Mouse (Mus musculus) liver, embryonic 12.5 days (tissue): ENCODE measurements around the gene As3mt. TPM values are rescaled to one million over a fixed set of nuclear protein-coding genes. Genes with fewer than 3 reads are reported as not detected.
"Not testable (repeated sequence)": the region's sequence is repeated elsewhere in the genome, so short reads cannot be mapped to it uniquely, and the experiment has no call there.

Experiments used
- ATAC-seq: fragments of 200-750 bp; cut with Nextera tagmentation; 2 replicates; pipeline ENCODE4 v1.8.0; 2017; ENCODE audit warnings: moderate number of reproducible peaks, mild to moderate bottlenecking, moderate library complexity
- H3K27ac ChIP-seq: fragments of 300-500 bp; sonication (generic); 2 replicates; pipeline ENCODE4 v1.5.1; 2016; ENCODE audit warnings: mild to moderate bottlenecking
- H3K27me3 ChIP-seq: fragments of 300-500 bp; sonication (generic); replicated peaks from 2 replicates; pipeline ENCODE4 v1.6.1; 2016; ENCODE audit warnings: mild to moderate bottlenecking, moderate library complexity
- H3K36me3 ChIP-seq: fragments of 300-500 bp; sonication (generic); 2 replicates; pipeline ENCODE4 v1.6.1; 2016; ENCODE audit warnings: mild to moderate bottlenecking, moderate library complexity
- H3K4me1 ChIP-seq: fragments of 300-500 bp; sonication (generic); 2 replicates; pipeline ENCODE4 v1.6.1; 2016
- H3K4me2 ChIP-seq: fragments of 300-500 bp; sonication (generic); 2 replicates; pipeline ENCODE4 v1.6.1; 2016; ENCODE audit warnings: mild to moderate bottlenecking, moderate library complexity
- H3K4me3 ChIP-seq: fragments of 300-500 bp; sonication (generic); 2 replicates; pipeline ENCODE4 v1.5.1; 2016; ENCODE audit warnings: mild to moderate bottlenecking, moderate library complexity
- H3K9ac ChIP-seq: fragments of 300-500 bp; sonication (generic); 2 replicates; pipeline ENCODE4 v1.6.1; 2016; ENCODE audit warnings: mild to moderate bottlenecking, moderate library complexity
- H3K9me3 ChIP-seq: fragments of 300-500 bp; sonication (generic); replicated peaks from 2 replicates; pipeline ENCODE4 v1.6.1; 2016; ENCODE audit warnings: mild to moderate bottlenecking, moderate library complexity
- WGBS: fragments of 180-500 bp; shearing (Covaris S2); methylation state at CpG from one replicate; pipeline ENCODE4 v1.1.7; 2016; ENCODE audit not compliant: insufficient replicate concordance; 5-methylcytosine and 5-hydroxymethylcytosine counted together
- polyA plus RNA-seq: library from polyadenylated mRNA; unstranded; fragments of >200 nt; fragmentation: Nextera tagmentation; extraction: Ambion mirVana; gene quantifications from 2 replicates; pipeline ENCODE4 v1.2.1, GENCODE M21; 2016

The As3mt gene
- polyA plus RNA-seq, 1 experiment from 2014 or later = 20.1 TPM

DNA sequence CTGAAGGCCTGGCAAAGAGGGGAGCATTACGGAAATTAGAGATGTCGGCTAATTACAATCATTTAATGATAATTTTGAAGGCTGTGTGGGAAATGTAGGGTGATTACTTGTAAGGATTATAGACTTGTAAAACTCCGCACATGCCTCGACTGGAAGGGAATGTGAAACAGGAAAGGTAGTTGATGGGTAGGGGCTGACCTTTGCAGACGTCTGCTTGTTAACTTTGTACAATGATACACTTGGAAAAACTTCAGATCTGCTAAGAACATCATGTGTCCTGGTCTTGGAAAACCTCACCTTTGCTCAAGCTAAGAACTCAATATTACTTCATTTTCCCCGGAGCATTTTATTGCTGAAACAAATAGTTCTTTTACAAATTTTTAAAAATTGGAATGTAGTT lies 64.5 kb downstream of the As3mt start:
- Histone ChIP-seq H3K27ac (no peak overlapping the region), H3K4me3 (no peak overlapping the region), H3K4me1 (peaks cover 7% of the 10 kb centered on the region; the same call in 1 of the 2 replicates), H3K27me3 (peaks cover 5% of the 10 kb centered on the region; the same call in 1 of the 2 replicates), H3K9ac (no peak overlapping the region), H3K4me2 (no peak overlapping the region), H3K9me3 (no peaks in the 10 kb centered on the region), H3K36me3 (no peaks in the 10 kb centered on the region)
- no peak for ATAC-seq
- WGBS = 78% methylated on average over 6 of the region's 6 CpGs

DNA sequence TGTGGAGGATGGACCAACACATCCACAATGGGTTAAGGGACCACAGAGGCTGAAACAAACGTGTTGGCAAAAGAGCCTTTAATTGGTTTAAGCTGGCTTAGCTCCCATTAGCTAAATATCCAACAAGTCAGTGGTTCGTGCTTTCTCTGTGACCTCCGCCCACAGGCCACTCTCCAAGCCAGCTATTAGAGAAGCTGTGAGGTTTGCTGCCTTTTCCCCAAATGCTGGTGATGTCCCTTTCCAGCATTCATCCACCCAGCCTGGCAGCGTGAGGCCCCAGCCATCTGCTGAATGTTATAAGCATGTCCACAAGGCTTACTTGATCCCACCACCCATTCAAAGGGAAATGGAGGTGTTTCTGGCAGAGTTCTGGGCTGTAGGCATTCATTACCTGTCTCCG lies 69.1 kb downstream of the As3mt start:
- Histone ChIP-seq H3K27me3 (no peaks in the 10 kb centered on the region; the same call in none of the 2 replicates), H3K4me2 (no peak overlapping the region), H3K36me3 (no peaks in the 10 kb centered on the region), H3K9ac (no peak overlapping the region), H3K27ac (no peak overlapping the region), H3K4me1 (peaks cover 20% of the 10 kb centered on the region), H3K9me3 (no peaks in the 10 kb centered on the region), H3K4me3 (no peak overlapping the region)
- 57% methylated on average over 5 of the region's 5 CpGs for WGBS
- ATAC-seq = no peak

DNA sequence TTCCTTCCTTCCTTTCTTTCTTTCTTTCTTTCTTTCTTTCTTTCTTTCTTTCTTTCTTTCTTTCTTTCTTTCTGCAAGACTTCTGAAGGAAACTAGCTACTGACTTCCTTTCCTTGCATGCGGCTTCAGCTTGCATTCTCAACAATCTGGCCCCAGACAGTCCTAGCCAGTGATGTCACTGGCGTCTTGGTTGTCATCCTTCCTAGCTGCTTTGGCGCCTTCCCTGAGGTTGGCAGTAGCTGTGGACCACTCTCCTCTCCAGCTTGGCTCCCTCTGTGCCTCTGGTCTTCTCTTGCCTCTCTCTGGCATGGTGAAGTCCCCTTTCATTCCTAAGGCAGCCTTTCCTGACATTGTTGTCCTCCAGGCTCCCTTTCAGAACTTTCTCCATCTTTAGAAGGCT lies 69.6 kb downstream of the As3mt start:
- no peaks in the 10 kb centered on the region; the same call in none of the 2 replicates for H3K27me3 ChIP-seq
- H3K9ac ChIP-seq = no peak overlapping the region
- H3K4me3 ChIP-seq = no peak overlapping the region
- H3K4me1 ChIP-seq = peaks cover 20% of the 10 kb centered on the region
- H3K9me3 ChIP-seq = no peaks in the 10 kb centered on the region
- no peak for ATAC-seq
- WGBS = 76% methylated on average over 3 of the region's 3 CpGs
- no peaks in the 10 kb centered on the region for H3K36me3 ChIP-seq
- H3K4me2 ChIP-seq = no peak overlapping the region
- no peak overlapping the region for H3K27ac ChIP-seq

DNA sequence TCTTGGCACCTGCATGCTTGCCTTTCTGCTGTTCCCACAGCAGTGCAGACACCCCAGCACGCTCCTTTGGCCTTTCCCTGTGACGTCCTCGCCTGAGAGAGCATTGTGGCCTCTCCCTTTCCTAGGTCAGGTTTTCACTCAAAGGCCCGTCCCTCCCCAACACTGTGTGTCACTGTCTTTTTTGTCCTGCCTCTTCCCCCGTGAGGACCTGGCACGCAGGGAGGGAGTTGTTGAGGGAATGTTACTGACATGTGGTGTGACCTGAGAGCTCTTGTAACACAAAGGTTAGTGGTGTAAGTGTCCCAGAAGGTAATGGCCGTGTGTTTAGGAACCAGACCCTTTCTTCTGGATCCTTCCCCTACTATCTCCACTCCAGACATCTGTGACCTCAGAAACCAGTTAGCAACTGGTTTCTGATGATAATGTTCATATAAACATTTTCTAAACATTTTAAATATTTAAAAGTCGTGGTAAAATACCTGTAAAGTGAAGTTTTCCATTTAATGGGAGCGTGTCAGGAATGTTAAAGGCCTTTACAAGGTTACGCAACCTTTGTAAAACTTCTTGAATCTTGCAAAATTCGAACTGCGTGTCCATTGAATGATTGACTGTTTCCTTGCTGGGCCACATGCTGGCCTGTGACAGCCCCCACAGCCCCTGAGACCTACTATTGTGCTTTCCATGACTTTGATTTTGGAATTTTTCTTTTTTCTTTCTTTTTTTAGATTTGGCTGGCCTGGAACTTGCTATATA lies 70.8 kb downstream of the As3mt start:
- H3K4me1 ChIP-seq = peaks cover 20% of the 10 kb centered on the region
- WGBS = 67% methylated on average over 12 of the region's 12 CpGs
- no peak for ATAC-seq
- no peak overlapping the region for H3K27ac ChIP-seq
- no peaks in the 10 kb centered on the region for H3K36me3 ChIP-seq
- H3K27me3 ChIP-seq = no peaks in the 10 kb centered on the region; the same call in none of the 2 replicates
- H3K4me3 ChIP-seq = no peak overlapping the region
- H3K9me3 ChIP-seq = no peaks in the 10 kb centered on the region
- H3K9ac ChIP-seq = no peak overlapping the region
- H3K4me2 ChIP-seq = no peak overlapping the region

DNA sequence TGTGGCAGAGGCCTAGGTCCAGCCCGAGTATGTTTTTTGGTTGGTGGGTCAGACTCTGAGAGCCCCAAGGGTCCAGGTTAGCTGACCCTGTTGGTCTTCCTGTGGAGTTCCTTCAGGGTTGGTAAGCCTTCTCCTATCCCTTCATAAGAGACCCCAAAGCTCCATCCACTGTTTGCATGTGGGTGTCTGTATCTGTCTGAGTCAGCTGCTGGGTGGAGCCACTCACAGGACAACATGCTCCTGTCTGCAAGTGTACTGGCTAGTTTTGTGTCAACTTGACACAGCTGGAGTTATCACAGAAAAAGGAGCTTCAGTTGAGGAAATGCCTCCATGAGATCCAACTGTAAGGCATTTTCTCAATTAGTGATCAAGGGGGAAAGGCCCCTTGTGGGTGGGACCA lies 71.9 kb downstream of the As3mt start:
- H3K4me2 ChIP-seq, H3K4me3 ChIP-seq, H3K9ac ChIP-seq, H3K27me3 ChIP-seq, H3K9me3 ChIP-seq, H3K27ac ChIP-seq, H3K36me3 ChIP-seq: not testable (repeated sequence)
- WGBS = 94% methylated on average over 1 of the region's 1 CpGs
- ATAC-seq = peak; percentile 70
- peaks cover 28% of the 10 kb centered on the region for H3K4me1 ChIP-seq

DNA sequence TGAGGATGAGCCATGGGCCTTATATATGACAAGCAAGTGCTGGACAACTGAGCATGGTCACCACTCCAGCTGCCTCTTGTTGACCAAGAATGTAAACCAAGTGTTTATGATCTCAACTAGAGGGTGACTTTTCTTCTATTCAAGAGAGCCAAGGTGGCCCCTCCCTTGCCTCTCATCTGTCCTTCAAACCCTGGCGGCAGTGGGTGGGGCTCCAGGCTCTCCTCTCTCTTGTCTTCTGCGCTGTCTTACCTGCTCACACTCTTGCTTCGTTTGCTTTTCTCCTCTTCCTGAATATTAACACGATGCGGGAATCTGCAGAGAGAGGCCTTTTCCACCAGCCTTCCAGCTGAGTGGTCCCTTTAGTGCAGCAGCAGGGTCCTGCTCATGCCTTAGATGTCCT lies 76.8 kb downstream of the As3mt start:
- peak overlapping the region; percentile 1; the same call in 1 of the 2 replicates for H3K4me2 ChIP-seq
- H3K4me1 ChIP-seq = peaks cover 26% of the 10 kb centered on the region
- no peak overlapping the region for H3K4me3 ChIP-seq
- ATAC-seq = no peak; the same call in 1 of the 2 replicates
- H3K9ac ChIP-seq = no peak overlapping the region
- no peak overlapping the region for H3K27ac ChIP-seq
- WGBS = 54% methylated on average over 5 of the region's 5 CpGs
- H3K9me3 ChIP-seq = no peaks in the 10 kb centered on the region
- H3K27me3 ChIP-seq = peaks cover 11% of the 10 kb centered on the region; the same call in 1 of the 2 replicates
- no peaks in the 10 kb centered on the region for H3K36me3 ChIP-seq

DNA sequence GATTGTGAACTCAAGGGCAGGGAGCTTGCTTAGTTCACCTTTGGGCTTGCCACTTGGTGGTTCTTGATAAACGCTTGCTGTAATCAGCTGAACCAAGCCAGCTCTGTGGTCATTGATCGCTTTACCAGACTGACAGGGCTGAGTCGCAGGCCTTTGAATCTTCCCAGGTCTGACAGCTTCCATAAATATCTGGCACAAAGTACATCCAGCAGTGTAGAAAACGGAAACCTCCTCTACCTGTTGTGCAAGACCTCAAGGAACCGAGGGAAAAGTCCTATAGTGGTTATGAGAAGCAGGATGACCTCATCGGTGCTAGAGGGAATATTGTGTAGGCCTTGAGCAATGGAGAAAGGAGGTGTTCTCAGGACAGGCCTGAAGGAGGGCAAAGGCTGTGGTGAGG lies 77.2 kb downstream of the As3mt start:
- Histone ChIP-seq H3K4me1 (peaks cover 24% of the 10 kb centered on the region), H3K36me3 (no peaks in the 10 kb centered on the region), H3K4me2 (peak overlapping the region; percentile 1; the same call in 1 of the 2 replicates), H3K4me3 (no peak overlapping the region), H3K9me3 (no peaks in the 10 kb centered on the region), H3K27me3 (peaks cover 11% of the 10 kb centered on the region; the same call in 1 of the 2 replicates), H3K27ac (no peak overlapping the region), H3K9ac (no peak overlapping the region)
- peak; percentile 62; the same call in 1 of the 2 replicates for ATAC-seq
- WGBS = 36% methylated on average over 6 of the region's 6 CpGs

DNA sequence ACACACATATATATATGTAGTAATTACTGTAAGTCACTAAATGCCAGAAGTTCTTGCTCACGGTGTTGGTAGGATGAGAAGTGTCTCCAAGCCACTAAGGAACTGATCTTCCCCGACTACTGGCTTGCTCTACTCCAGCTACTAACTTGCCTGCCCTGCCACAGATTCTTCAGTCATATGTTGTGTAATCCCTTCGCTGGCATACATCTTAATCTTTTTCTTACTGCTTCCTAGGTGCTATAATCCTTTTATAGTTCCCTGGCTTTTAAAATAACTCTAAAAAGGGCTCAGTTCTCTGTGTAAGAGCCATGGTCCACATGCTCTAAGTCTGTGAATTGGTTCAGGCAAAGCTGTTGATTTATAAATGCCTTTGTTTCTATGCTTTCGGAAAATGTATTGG lies 78.4 kb downstream of the As3mt start:
- Histone ChIP-seq H3K9ac (no peak overlapping the region), H3K27me3 (peaks cover 11% of the 10 kb centered on the region; the same call in 1 of the 2 replicates), H3K9me3 (no peaks in the 10 kb centered on the region), H3K4me2 (no peak overlapping the region), H3K27ac (no peak overlapping the region), H3K36me3 (no peaks in the 10 kb centered on the region), H3K4me1 (peaks cover 19% of the 10 kb centered on the region), H3K4me3 (no peak overlapping the region)
- ATAC-seq = no peak
- 71% methylated on average over 4 of the region's 4 CpGs for WGBS

DNA sequence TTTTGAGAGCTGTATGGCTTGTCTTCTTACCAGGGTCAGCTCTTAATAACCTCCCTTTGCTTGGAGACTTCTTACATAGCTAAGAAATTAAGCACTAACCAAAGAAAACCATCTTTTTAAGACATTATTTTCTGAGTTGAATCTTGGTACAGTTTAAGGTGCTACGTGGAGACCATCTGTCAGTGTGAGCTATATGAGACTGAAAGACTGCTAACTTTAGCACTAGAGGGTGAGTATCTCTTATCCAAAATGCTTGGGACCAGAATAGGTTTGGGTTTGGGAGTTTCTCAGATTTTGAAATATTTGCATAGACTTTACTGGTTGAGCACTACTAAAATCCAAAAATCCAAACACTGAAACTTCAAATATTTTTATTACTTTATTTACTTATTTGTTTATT lies 82.5 kb downstream of the As3mt start:
- H3K4me1 ChIP-seq = peaks cover 5% of the 10 kb centered on the region
- ATAC-seq = no peak
- H3K4me3 ChIP-seq = no peak overlapping the region
- peaks cover 11% of the 10 kb centered on the region; the same call in 1 of the 2 replicates for H3K27me3 ChIP-seq
- 89% methylated on average over 1 of the region's 1 CpGs for WGBS
- no peaks in the 10 kb centered on the region for H3K9me3 ChIP-seq
- H3K27ac ChIP-seq = no peak overlapping the region
- no peaks in the 10 kb centered on the region for H3K36me3 ChIP-seq
- H3K4me2 ChIP-seq = no peak overlapping the region
- H3K9ac ChIP-seq = no peak overlapping the region

Other genes starting within 250 kb of the As3mt start
- 19.0 and 19.5 TPM in 2 replicates for gene Trim8, start 205.8 kb upstream of the As3mt start, polyA plus RNA-seq
- 37.2 and 38.4 TPM in 2 replicates for gene Arl3, start 134.3 kb upstream of the As3mt start, polyA plus RNA-seq
- gene Sfxn2, start 134.1 kb upstream of the As3mt start, polyA plus RNA-seq = 18.5 and 18.9 TPM in 2 replicates
- gene Wbp1l, start 108.4 kb upstream of the As3mt start, polyA plus RNA-seq = 24.4 and 24.9 TPM in 2 replicates
- 0.06 TPM in 1 of 2 replicates, not detected in the other for gene Cyp17a1, start 34.3 kb upstream of the As3mt start, polyA plus RNA-seq
- 7.4 and 7.7 TPM in 2 replicates for gene Borcs7, start 17.6 kb upstream of the As3mt start, polyA plus RNA-seq
- 1.6 and 2.5 TPM in 2 replicates for gene Cnnm2, start 54.1 kb downstream of the As3mt start, polyA plus RNA-seq